Mouse (Mus musculus) C2C12 (cell line): ENCODE measurements around the gene Asb2. TPM values are rescaled to one million over a fixed set of nuclear protein-coding genes. Genes with fewer than 3 reads are reported as not detected.

ENCODE experiments used
- H3K27me3 ChIP-seq: one replicate; pipeline ENCODE4 v1.6.1; 2011; ENCODE audit not compliant: control insufficient read depth, insufficient read depth, insufficient read length
- H3K36me3 ChIP-seq: one replicate; pipeline ENCODE4 v1.6.1; 2011; ENCODE audit not compliant: control insufficient read depth, insufficient read depth
- H3K4me3 ChIP-seq: one replicate; pipeline ENCODE4 v1.5.1; 2011; ENCODE audit warnings: mild to moderate bottlenecking, control low read depth; ENCODE audit not compliant: poor library complexity, insufficient read depth, severe bottlenecking
- H3K79me2 ChIP-seq: one replicate; pipeline ENCODE4 v1.6.1; 2011; ENCODE audit not compliant: control insufficient read depth, insufficient read depth
- H3K79me3 ChIP-seq: one replicate; pipeline ENCODE4 v1.6.1; 2011; ENCODE audit warnings: low read depth, control low read depth
- H3ac ChIP-seq: one replicate; pipeline ENCODE3; 2011; ENCODE audit warnings: low read depth; ENCODE audit not compliant: control insufficient read depth, insufficient read length
- CEBPB ChIP-seq: IDR thresholded peaks from one replicate; pipeline ENCODE4 v1.6.1; 2011; ENCODE audit warnings: low read depth, mild to moderate bottlenecking, control low read depth, moderate library complexity
- CTCF ChIP-seq: IDR thresholded peaks from one replicate; pipeline ENCODE4 v1.5.1; 2011; ENCODE audit not compliant: control insufficient read depth, insufficient read depth, insufficient read length
- FOSL1 ChIP-seq: IDR thresholded peaks from one replicate; pipeline ENCODE4 v1.8.0; 2011; ENCODE audit warnings: mild to moderate bottlenecking, low read length; ENCODE audit not compliant: poor library complexity, insufficient read depth, severe bottlenecking
- MAX ChIP-seq: IDR thresholded peaks from one replicate; pipeline ENCODE4 v1.6.1; 2011; ENCODE audit warnings: mild to moderate bottlenecking, control low read depth
- MYOD1 ChIP-seq: IDR thresholded peaks from one replicate; pipeline ENCODE4 v1.6.1; 2011; ENCODE audit warnings: low read depth; ENCODE audit not compliant: control insufficient read depth, insufficient read length
- MYOG ChIP-seq: IDR thresholded peaks from one replicate; pipeline ENCODE4 v1.6.1; 2011; ENCODE audit not compliant: control insufficient read depth, insufficient read length; ENCODE audit errors: extremely low read depth
- USF1 ChIP-seq: IDR thresholded peaks from one replicate; pipeline ENCODE4 v1.6.1; 2011; ENCODE audit warnings: low read depth, mild to moderate bottlenecking, control low read depth, moderate library complexity
- polyA plus RNA-seq: library from polyadenylated mRNA; unstranded; fragments of >200 nt; fragmentation: generic; extraction: Trizol; gene quantifications from one replicate; pipeline ENCODE4 v1.2.1, GENCODE M21; 2012; ENCODE audit warnings: missing spikeins

Gene Asb2
- polyA plus RNA-seq, 1 experiment = 0.97 TPM

DNA sequence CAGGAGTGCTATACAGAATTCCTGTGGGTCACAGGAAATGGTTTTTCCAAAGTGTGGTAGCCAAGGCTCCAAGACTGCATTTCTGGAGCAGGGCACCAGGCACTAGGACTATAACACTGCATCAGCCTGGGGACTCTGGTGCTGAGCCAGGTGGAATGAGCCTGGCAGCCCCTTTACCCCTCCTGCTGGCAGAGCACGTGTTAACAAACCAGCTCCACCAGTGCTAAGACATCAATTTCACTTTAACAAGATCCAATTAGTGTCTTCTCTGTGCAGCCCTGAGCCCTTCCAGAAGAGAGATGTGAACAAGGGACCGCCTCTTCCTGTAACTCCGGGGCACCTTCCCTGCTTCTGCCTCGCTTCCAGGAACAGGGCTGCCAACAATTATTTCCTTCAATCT lies 68.5 kb downstream of the Asb2 start:
- no peak for TF ChIP-seq MYOD1
- no peak for TF ChIP-seq MAX
- TF ChIP-seq USF1 = no peak
- no peak for TF ChIP-seq CEBPB
- no peak for TF ChIP-seq MYOG
- TF ChIP-seq FOSL1 = no peak
- no peak for TF ChIP-seq CTCF
- no peak overlapping the region for H3ac ChIP-seq
- no peak overlapping the region for H3K4me3 ChIP-seq
- no peaks in the 10 kb centered on the region for H3K36me3 ChIP-seq
- no peaks in the 10 kb centered on the region for H3K79me2 ChIP-seq
- H3K27me3 ChIP-seq = no peaks in the 10 kb centered on the region
- H3K79me3 ChIP-seq = no peaks in the 10 kb centered on the region

DNA sequence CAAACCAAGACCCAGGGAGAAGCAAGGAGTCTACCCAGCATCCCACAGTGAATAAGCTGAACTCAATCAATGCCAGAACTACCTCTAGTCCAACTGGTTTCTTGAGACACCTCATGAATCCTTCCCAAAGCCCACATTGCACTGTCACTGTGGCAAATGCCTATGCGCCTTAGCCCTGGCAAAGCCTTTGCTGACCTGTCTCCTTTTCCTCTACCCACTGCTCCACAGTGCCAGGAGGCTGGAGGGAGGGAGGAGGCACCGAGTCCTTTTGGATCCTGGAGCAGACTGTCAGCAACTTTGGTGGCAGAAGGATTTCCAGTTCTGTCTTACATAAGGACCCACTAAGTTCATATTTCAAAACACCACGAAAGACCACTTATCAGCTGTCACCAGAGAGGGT lies 72.4 kb downstream of the Asb2 start:
- Histone ChIP-seq H3K27me3 (no peaks in the 10 kb centered on the region), H3ac (no peak overlapping the region), H3K79me3 (no peaks in the 10 kb centered on the region), H3K79me2 (no peaks in the 10 kb centered on the region), H3K36me3 (no peaks in the 10 kb centered on the region), H3K4me3 (no peak overlapping the region)
- no peak for TF ChIP-seq MYOG
- TF ChIP-seq CEBPB = no peak
- TF ChIP-seq CTCF = no peak
- no peak for TF ChIP-seq USF1
- no peak for TF ChIP-seq FOSL1
- no peak for TF ChIP-seq MYOD1
- no peak for TF ChIP-seq MAX

DNA sequence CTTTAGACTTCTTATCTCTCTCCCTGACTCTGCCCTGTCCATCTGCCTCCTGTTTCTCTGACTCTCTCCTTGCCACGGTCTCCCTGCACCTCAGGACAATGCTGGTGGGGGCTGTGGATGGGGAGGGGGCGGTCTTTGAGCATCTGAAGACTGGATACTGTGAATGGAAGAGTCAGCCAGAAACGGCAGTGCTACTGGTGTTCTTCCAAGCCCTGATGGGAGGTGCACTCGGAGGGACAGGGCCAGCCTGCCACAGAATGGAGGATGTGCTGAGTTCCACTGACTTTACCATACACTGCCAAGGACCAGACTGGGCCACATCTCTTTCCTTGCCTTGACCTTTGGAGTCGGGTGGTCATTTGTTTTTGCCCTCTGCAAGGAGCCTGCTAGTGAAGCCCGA lies 72.9 kb downstream of the Asb2 start:
- no peak for TF ChIP-seq MYOG
- TF ChIP-seq MAX = no peak
- TF ChIP-seq FOSL1 = no peak
- TF ChIP-seq USF1 = no peak
- TF ChIP-seq CEBPB = no peak
- no peak for TF ChIP-seq CTCF
- no peaks in the 10 kb centered on the region for H3K27me3 ChIP-seq
- H3K79me3 ChIP-seq = no peaks in the 10 kb centered on the region
- no peaks in the 10 kb centered on the region for H3K79me2 ChIP-seq
- H3ac ChIP-seq = no peak overlapping the region
- H3K36me3 ChIP-seq = no peaks in the 10 kb centered on the region
- H3K4me3 ChIP-seq = no peak overlapping the region

GRCm38 (mm10) chr12:103281912-103282311 lies 73.9 kb downstream of the Asb2 start:
- Histone ChIP-seq H3K27me3 (no peaks in the 10 kb centered on the region), H3K79me3 (no peaks in the 10 kb centered on the region), H3K4me3 (no peak overlapping the region), H3K36me3 (no peaks in the 10 kb centered on the region), H3K79me2 (no peaks in the 10 kb centered on the region), H3ac (no peak overlapping the region)
- TF ChIP-seq CEBPB (peak; percentile 90), USF1 (no peak)

- TF ChIP-seq FOSL1 (no peak), MYOD1 (no peak), CTCF (no peak), USF1 (no peak), MYOG (no peak), CEBPB (no peak), MAX (no peak)
- Histone ChIP-seq H3K79me2 (no peaks in the 10 kb centered on the region), H3K36me3 (no peaks in the 10 kb centered on the region), H3K79me3 (no peaks in the 10 kb centered on the region), H3ac (no peak overlapping the region), H3K27me3 (no peaks in the 10 kb centered on the region), H3K4me3 (no peak overlapping the region)
Measured at GRCm38 (mm10) chr12:103281491-103281890, 74.3 kb downstream of the Asb2 start.

DNA sequence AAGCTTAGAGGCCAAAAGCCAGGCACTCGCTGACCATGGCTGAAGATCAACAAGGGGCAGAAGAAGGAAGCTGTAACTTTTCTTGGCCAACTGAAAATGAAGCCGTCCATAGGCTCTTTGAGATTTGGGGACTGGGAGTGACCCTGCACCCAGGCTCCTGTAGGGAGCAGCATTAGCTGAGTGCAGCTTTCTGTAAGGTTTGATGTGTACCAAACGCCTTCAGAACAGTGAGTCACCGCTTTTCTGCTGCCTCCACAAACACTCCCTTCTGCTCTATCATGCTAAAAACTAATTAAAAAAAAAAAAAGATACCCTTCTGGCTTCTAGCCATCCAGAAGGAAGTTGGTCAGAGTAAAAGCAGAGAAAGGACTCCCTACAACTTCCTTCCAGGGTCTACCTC lies 79.4 kb downstream of the Asb2 start:
- H3K27me3 ChIP-seq = no peaks in the 10 kb centered on the region
- H3K36me3 ChIP-seq = no peaks in the 10 kb centered on the region
- no peak overlapping the region for H3ac ChIP-seq
- TF ChIP-seq CTCF (no peak), MYOD1 (no peak), CEBPB (no peak), FOSL1 (no peak), MAX (no peak), MYOG (no peak), USF1 (no peak)
- no peaks in the 10 kb centered on the region for H3K79me2 ChIP-seq
- H3K79me3 ChIP-seq = no peaks in the 10 kb centered on the region
- H3K4me3 ChIP-seq = no peak overlapping the region
